Mouse (Mus musculus): Measurements from ENCODE around the gene Fam160b1.
A peak's percentile ranks its signal among the peaks of the same experiment; 100 is the strongest.

The Fam160b1 gene

DNA sequence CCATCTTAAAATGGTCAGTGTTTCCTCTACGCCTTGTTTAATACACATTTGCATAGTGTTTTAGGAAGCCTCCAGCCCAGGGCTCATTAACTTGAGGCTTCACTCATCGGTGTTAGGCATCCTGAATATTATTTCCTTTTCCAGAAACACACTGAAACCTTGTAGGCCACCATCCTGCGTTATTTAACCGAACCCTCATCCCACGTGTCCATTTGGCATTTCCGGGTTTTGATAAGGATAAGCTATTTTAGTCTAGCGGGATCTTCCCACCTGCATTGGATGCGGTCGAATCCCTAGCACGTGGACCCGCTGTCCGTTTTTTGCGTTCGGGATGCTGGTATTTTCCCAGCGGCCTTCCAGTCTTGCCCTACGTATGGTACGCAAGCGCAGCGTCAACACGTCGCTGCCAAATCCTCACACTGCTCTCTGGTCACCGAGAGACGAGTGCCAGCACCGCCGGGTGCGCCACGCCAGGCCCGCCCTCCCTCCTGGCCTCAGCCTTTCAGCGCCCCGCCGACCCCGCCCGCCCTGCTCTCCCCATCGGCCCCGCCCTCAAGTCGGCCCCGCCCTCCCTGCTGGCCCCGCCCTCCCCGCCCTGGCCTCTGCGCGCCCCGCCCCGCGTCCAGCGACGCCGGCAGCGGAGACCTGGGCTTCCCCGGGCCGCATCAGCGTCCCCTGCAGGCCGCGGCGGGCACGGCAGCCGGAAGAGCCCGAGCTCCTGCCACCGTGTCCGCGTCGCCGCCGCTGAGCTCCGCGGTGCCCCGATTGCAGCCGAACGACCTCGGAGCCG lies at the start of gene Fam160b1:
TSS of gene Fam160b1 (plus strand) at position 340 of the 790 bp plus-strand sequence.
- peak; percentile 92 for DNase-seq (ENCODE audit: extremely low read depth, low read depth)

DNA sequence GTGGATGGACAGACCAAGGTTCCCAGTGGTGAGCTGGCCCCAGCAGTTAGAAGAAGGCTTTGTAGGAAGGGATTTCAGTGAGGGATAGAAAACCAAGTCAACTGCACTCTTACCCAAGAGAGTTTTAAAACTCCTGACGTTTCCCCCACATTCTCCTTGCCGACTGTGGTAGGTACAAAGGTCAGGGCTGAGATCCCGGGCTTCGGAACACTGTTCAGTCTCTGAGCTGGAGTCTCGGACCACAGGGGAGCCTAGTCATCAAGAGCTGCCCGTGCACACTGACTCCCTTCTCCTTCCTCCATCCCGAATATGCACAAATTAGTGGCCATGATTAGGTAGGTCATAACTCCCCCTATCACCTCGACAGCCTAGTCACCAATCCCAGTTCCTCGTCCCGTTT lies 47.3 kb upstream of the Fam160b1 start:
- DNase-seq (ENCODE audit: extremely low read depth, low read depth) = no peak

DNA sequence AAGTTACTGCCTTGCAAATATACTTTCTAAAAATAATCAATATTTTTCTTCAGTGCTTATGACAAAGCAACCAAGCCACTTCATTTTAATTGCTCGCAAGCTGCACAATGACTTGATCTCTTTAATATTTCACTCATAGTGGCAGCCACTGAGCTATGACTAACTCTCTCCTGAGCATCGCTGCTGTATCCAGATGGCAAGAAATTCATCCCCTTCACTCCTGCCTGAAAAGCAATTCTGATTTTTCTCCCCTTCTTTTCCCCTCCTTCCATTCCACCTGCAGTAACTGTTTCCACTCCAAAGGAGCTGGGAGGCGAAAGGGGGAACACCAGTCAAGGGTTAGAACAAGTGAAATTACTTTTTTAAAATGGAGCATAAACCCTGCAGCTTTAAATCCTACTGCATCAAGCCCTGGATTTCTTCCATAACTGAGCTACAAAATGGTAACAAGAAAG lies 46.6 kb upstream of the Fam160b1 start:
- no peak for DNase-seq (ENCODE audit: extremely low read depth, low read depth)

DNA sequence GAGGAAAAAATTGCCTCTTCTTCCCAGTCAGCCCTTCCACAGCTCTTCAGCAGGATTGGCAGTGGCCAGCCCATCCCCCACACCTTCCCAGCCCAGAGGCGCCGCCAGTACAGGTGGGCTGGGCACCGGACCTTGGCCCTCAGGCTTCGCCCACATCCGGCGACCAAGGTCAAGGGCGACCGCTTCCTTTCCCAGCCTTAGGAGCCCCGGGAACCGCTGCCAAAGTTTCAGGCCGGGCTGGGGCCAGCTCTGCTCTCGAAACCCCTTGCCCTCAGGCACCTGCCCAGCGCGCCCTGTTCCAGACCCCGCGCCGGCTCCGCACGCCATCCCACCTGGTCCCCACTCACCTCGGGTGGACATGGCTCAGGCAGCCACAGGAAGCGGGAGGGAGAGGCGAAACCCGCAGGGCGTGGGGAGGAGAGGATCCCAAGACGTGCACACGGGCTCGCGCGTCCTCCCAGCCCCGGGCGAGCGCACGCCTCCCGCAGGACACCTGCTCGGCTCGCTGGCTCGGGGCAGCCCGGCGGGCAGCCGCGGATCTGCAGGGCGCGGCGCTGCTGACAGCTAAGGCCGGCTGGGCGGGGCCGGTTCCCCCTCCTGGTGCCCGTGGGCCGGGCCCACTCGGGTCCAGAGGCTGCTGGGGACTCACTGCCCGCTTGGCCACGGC lies 46.0 kb upstream of the Fam160b1 start, which contains the start of gene Ablim1:
TSS of gene Ablim1 (minus strand) at position 574 of the 667 bp plus-strand sequence.
- no peak for DNase-seq (ENCODE audit: extremely low read depth, low read depth)

DNA sequence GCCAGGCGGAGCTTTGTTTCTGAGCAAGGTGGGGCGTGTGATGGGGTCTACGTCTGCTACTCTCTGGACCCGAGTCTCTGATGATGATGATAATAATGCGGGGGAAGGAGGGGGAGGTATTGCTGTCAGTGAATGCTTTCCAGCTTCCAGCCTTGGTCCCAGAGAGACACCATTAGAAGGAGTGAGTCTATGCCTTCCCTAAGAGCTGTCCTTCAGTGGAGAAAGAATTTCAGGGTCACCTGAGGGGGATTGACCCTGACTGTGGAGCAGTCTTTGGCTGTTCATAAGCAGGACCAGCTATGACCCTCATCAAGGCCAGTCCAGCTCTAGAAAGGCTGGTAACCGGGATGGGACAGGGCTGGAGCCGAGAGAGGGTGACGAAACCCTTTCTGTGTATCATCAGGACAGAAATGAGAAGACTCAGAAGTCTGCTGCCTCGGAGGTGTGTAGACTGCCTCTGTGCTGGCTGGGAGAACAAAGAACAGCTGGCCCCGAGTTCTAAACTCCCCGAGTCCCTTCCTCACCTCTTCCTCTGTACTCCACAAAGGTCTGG lies 45.4 kb upstream of the Fam160b1 start:
- DNase-seq (ENCODE audit: extremely low read depth, low read depth) = no peak

DNA sequence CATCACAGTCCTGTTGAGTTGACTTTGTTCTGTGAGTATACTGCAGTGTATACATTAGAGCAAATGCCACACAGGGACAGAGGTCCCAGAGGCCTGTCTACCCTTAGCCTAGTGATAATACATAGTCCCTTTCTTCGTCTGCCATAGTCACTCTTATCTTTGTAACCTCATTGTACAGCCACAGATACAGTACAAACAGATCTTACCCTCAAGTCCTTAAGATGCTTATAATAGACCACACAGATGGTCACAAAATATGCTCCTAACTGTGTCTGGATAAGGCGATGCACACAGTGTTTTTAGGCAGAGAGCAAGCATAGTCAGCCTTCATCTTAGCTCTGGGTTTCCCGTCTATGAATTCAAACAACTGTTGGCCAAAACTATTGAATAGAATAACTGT lies 43.9 kb upstream of the Fam160b1 start:
- DNase-seq (ENCODE audit: extremely low read depth, low read depth) = no peak

DNA sequence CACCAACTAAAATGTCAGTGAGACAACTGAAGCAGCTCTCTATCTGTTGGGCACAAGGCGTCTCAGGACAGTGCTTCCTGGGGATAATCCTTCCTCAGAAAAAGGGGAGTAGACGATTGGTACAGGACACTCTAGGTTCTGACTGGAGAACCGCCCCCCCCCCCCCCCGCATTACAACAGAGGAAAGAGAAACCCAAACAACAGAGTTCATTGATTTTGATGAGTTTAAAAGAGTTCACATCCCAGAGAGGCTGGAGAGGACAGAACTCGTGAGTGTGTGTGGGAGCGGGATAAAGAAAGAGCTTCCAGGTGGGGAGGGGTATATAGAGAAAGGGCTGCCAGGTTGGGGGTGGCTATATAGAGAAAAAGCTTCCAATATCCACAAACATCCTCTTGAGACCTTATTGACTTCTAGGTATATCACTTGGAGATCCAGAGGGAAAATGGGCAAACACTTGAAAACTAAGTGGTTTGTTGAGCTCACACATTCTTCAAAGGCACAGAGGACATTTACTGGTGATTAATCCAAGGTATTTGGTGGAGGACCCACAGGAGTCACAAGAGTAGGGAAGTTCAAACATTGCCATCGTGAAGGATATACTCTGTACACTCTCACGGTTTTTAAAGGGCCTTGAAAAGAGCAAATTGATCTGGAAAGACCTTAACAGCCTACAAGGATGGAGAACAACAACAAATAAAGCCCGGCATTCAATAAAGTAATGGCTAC lies 39.7 kb upstream of the Fam160b1 start:
- no peak for DNase-seq (ENCODE audit: extremely low read depth, low read depth)

DNA sequence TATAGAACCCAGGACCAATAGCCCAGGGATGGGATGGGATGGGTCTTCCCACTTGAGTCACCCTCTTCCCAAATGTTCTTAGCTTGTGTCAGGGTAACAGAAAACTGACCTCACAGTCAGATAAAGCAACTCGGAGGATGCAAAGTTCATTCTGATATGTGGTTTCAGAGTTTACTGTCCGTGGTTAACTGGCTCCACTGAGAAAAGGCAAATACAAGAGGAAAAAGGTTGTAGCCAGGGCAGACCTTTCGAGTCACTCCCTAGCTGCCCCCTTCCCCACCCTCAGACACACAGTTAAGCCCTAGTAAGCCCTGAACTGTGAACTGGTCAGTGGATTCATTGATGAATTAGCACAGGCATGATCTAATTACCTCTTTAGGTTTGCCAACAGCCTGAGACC lies 38.6 kb upstream of the Fam160b1 start:
- no peak for DNase-seq (ENCODE audit: extremely low read depth, low read depth)

DNA sequence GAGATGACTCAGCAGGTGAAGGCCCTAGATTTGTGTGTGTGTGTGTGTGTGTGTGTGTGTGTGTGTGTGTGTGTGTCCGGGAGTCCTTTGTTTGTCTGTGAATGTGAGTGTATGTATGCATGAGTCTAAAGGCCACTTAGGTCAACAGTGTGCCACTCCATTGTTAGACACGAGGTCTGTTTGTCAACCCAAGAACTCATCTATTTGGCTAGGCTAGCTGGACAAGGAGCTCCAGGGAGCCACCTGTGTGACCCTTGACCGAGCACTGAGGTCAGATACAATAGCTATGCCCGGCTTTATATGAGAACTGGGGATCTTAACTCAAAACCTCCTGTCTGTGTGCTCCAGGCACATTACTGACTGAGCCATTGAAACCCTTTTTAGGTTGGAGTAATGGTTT lies 38.0 kb upstream of the Fam160b1 start:
- no peak for DNase-seq (ENCODE audit: extremely low read depth, low read depth)

DNA sequence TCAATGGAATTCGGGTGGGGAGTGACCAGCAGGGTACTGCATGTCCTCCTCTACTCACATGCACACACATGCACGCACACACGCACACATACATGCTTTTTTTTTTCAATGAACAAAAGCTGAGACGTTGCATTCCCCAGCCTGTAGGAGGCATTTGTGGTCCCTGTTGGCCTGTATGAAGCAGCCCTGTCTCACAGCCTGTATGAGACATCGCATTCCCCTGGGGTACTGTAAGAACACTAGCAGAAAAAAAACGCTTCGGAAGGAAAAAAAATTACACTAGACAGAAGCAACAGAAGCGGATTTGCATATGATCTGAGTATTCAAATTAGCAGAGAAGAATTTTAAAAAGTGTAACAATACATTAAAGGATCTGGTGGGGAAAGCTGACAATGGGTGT lies 37.4 kb upstream of the Fam160b1 start:
- no peak for DNase-seq (ENCODE audit: extremely low read depth, low read depth)

DNA sequence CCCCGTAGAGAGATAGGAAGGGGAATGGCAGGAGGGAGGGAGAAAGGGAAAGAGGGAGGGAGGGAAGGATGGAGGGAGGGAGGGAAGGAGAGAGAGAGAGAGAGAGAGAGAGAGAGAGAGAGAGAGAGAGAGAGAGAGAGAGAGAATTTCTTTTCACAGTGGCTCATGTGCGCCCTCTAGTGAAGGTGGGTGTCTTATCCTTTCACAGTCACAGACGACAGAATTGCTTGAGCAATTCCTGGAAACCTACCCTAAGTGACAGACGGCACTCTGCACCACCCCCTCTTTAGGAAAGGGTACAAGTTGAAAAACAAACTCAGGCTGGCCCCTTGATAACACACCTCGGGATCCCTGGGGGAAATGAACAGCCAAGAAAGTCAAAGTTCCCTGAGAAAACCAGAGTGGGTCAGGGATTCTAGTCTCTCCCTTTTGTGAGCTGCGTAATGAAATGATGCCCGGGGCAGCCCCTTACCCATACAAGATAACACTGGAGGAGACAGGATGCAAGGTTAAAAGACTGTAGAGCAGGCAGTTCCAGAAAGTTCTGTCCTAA lies 34.7 kb upstream of the Fam160b1 start:
- DNase-seq (ENCODE audit: extremely low read depth, low read depth) = peak; percentile 57

DNA sequence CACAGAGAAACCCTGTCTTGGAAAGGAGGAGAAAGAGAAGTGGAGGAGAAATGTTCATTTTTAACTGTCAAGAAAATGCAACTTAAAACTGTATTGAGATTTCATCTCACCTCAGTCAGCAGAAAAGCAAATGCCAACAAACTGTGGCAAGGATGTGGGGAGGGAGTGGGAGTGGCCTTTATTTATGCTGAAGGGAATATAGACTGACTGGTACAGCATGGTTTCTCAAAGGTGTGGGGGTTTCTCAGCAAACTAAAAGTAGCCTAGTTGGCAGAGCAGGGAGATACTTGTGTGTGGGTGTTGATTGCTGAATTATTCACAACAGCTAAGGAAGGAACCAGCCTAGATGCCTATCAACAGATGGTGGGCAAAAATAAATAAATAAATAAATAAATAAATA lies 32.8 kb upstream of the Fam160b1 start:
- DNase-seq (ENCODE audit: extremely low read depth, low read depth) = no peak

DNA sequence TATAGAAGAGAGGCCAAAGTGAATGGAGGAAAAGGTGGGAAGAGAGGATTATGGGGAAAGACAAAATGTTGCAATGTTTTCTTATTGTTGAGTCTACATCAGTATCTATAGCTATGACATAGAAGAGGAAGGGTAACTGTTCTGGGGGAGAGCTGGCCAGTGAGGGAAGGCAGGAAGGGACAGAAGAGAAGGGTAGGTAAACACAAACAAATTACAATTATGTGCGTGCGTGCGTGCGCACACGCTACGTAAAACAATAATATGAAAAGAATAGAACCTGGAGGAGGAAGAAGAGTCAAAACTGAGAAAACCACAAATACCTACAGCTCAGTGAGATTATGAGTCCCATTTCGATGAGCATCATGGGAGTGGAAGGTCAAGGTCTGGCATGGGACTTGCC lies 32.2 kb upstream of the Fam160b1 start:
- no peak for DNase-seq (ENCODE audit: extremely low read depth, low read depth)

DNA sequence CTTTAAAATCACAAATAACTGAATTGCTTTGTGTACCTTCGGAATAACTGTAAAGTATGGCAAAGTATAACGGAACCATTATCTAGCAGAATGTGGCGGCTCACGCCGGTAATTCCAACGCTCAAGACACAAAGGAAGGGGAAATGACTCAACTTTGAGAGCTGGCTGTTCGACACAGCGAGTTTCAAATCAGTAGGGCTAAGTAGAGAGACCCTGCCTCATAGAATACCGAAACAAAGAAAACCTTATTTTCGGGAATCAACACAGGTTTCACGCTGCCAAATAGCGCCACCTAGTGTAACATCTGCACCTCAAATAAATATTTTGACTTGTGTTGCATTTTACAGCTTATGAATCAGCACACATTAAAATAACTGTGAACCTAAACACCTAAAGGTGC lies 31.7 kb upstream of the Fam160b1 start:
- peak; percentile 65 for DNase-seq (ENCODE audit: extremely low read depth, low read depth)

DNA sequence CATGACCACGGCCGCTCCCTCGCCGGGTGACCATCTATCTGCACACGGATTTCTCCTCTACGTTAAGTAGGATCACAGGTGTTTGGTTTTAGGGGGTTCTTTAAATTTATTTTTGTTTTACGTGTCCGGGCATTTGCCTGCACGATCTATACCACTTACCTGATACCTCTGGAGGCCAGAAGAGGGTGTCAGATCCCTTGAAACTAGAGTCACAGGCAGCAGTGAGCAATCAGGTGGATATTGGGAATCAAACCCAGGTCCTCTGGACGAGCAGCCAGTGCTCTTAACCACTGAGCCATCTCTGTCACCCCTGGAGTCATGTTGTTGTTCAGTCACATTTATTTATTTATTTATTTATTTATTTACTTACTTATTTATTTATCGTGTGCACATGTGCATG lies 30.2 kb upstream of the Fam160b1 start:
- no peak for DNase-seq (ENCODE audit: extremely low read depth, low read depth)

DNA sequence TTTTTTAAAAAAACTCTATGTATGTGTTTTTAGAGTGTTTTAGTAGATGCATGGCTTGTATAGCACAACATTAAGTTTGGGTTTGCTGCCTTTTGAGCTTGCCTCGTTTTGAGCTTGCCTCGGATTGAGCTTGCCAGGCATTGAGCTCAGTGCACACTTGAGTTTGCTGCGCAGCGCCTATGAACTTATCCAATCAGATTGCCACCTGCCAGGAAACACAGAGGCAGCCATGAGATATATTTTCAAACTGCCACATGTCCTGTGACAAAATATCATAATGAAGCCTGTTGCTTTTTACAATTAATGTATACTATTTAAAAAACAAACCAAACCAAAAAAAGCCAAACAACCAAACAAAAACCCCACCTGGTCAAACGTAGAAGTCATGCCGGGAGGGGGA lies 29.2 kb upstream of the Fam160b1 start:
- no peak for DNase-seq (ENCODE audit: extremely low read depth, low read depth)

DNA sequence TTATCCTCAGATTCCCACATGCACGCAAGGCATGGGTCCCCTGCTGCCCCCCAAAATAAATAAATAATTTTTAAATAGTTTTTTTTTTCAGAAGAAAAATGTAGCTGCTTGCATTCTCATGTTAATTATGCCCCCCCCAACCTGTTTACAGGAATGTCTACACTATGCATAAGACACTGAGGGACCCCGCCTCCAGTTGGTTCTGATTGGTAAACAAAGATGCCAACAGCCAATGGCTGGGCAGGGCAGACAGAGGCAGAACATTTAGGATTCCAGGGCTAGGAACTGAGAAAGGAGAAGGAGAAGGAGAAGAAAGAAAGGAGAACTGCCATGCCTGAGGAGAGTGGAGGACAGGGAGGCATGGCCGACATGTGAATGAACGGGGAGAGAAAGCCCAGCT lies 27.1 kb upstream of the Fam160b1 start:
- DNase-seq (ENCODE audit: extremely low read depth, low read depth) = no peak

DNA sequence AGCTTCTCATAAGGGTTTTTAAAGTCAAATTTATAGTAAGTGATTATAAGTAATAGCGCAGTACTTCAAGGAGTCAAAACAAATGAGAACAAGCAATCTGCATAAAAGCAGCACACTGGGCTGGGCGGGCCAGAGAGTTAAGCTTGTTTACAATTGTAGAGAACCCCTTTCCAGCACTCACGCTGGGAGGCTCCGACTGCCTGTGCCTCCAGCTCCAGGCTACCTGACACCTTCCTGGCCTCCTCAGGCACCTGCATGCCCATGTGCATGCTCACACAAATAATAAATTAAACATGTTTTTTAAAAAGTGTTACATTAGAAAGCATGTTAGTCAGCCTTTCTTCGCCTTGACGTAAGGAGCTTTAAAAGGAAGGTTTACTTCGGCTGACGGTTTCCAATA lies 25.3 kb upstream of the Fam160b1 start:
- DNase-seq (ENCODE audit: extremely low read depth, low read depth) = no peak

DNA sequence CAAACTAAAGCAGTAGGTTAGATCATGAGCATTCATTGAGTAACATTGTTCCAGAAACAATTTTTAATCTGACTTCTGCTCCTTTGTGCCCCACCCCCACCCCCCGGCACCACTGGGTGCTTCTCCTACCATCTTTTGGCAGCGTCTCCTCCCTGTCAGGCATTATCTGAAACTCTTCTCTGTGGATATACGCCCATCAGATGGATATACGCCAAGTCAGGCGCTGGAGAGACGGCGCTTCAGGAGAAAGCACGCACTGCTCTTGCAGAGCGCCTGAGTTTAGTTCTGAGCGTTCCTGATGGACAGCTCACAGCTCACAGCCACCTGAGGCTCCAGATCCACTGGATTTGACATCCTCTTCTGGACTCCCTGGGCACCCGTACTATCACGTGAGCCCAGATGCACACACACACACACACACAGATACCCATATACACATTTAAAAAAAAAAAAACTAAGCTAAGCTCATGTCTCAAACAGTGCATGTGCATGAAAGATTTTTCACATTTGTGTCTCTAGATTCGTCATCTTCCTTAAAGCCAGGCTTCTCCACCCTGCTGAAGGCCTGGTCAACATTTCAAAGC lies 21.1 kb upstream of the Fam160b1 start:
- DNase-seq (ENCODE audit: extremely low read depth, low read depth) = peak; percentile 81

DNA sequence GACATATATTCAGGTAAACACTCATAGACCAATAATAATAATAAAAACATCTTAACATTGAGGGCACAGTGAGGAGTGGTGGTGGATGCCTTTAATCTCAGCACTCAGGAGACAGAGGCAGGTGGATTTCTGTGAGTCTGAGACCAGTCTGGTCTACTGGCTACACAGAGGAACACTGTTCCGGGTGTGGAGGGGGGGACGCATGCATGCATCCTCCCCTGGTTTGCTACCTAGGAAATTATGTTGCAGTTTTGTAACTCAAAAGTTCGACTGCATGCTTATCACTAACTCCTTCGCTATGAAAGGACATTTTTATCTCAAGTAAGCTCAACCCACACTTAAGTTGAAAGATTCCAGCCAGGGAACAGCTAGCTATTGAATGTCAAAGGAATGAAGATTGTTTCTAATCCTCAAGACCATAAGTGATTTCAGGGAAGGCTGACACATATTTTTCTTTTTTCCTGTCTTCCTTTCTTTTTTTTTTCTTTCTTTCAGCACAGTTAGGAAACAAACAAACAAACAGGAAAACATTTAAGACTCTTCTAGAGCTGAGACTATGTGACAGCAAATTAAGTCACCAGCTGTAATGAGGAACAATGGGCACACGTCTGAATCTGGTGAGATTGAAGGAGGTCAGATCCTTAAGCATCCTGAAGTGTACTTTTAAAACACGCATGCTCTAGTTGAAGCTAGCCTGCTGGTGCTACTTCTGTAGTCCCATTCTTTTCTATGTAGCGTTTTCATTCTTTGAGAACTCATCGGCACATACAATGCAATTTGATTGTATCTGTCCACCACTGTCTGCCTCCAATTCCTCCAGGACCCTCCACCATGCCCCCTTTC lies 19.4 kb upstream of the Fam160b1 start:
- DNase-seq (ENCODE audit: extremely low read depth, low read depth) = no peak
